Mouse (Mus musculus) frontal cortex, postnatal 14 days (tissue): ENCODE measurements at regions not wholly inside any gene's neighbourhood (a gene's known extent, or its start where the extent isn't known, plus 50 kb on each side); places are given as distances from the start of the nearest gene placed in this dataset.
"Not testable (repeated sequence)": the region's sequence is repeated elsewhere in the genome, so short reads cannot be mapped to it uniquely, and the experiment has no call there.

Source experiments
- DNase-seq, 2 experiments: peaks; one replicate each; pipeline ENCODE4 v3.0.0; 2022; ENCODE audit warnings: low spot score in 2 of 2

DNA sequence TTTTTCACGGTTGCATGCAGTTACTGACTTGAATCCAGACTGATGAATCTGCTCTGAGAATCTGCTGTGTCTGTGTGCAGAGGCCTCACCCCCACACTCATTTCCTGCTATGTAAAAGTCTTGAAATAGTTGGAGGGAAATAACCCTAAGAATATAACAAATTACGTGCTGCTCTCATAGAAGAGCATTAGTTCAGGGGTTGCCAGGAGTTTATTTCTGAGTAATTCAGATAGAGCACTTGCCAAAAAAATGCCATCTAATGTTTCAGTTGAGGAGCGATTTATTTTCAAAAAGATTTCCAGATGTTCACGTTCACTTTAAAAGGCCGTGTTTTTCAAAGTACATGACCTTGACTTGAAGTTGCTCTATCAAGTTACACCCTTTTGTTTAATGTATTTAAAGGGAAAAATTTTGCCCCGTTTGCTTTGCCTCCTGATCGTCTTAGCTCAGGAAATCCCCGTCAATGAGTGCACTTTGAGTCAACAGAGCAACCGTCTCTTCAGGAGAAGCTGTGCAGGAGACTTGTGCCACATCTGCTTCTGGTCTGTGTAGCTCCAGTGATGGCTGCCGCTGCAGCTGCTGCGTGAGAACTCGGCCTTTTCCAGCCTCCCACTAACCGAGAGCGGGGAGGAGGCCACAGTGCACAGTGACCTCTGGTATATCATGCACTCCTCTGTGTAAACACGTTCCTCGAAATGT, 50.9 kb upstream of the Sec61g start:
- DNase-seq, result no peak

DNA sequence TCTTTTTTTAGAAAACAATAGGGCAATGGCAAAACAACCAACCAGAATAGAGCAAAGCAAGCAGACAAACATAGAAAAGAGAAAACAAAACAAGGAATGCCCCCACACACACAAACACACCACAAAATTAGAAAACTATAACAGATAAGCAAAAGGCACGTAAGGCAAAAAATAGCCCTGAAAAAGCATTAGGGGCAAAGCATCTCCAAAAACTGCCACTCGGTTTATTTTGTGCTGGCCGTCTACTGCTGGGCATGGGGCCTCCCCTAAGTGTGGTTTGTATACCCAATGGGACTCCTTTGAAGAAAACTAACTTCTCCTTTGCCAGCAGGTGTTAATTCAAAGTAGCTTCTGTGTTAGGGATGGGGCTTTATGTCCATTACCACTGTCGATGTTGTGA, 53.4 kb upstream of the Sec61g start:
- no peak for DNase-seq

DNA sequence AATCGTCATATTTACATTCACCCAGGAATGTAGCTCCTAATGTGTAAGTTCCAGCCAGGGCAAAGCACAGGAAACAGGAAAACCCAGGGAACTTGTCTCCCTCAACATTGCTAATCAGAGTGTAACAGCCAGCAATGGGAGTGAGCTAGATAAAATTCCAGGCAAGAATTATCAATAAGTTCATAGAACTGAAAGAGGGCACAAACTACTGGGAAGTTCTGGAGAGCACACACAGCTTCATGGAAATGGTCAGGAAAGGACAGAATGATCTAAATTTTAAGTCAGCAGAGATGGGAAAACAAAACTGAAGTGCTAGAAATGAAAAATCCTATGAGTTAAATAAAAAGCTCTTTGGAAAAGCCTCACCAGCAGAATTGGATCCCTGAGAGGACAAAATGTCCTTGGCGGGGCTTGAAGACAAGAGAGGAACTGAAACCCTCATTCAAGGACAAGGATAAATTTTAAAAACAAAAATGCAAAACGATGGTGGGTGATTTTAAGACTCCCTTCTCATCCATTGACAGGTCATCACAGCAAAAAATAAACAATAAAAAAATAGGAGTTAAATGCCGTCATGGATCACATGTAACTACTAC, 80.9 kb upstream of the Sec61g start:
- DNase-seq, result no peak

DNA sequence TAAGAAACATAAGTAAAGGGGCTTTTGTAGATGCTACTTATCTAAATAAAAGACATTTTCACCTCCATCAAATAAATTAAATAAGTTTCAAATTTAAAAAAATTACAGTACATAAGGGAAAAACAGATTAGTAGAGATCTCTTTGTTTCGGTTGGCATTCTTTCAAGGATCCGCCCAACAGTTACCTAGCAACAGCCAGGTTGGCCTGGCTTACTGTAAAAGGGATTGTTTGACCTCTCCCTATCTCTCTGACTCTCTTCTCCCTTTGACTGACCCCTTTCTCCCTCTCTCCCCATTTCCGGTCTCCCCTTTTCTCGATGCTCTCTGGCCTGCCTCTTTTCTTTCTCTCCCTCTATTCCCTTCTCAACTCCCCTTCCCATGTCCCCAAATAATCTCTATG, 82.3 kb upstream of the Sec61g start:
- no peak for DNase-seq

DNA sequence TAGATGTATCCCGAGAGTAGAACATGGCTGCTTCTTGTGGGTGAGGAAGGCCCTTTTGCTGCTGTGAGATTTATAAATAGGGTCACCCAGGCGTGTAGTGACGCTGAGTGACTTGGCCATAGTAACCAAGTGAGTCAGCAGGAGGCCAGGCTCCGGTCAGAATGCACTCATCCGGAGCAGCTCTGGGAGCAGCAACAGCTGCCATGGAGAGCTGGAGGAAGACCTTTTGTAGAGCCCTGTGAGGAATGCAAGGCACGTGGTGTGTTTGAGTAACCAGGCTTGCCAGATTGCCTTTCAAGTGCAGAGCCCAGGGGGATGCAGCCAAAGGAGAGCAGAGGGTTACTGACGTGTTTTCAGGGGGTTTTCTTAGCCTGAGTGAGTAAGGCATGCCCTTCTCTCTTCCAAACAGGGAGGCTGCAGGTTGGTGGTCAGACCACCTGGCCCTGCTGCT, 83.2 kb upstream of the Sec61g start:
- DNase-seq, result peak; percentile 13 to 55

DNA sequence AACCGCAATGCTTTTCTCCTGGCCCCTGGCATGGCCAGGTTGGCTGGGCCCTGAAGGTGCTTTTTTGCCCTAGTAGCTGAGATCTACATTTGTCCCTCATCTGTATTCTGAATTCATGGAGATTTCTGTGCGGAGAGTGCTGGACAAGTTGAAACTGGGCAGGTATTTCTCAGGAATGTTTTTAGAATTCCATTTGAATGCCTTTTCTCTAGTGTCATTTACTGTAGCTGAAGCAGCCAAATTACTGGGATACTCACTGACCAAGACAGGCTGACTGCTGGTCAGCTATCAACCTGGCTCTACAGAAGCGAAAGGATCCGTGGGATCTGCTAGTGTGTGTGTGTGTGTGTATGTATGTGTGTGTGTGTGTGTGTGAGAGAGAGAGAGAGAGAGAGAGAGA, 83.7 kb upstream of the Sec61g start:
- DNase-seq, result no peak

DNA sequence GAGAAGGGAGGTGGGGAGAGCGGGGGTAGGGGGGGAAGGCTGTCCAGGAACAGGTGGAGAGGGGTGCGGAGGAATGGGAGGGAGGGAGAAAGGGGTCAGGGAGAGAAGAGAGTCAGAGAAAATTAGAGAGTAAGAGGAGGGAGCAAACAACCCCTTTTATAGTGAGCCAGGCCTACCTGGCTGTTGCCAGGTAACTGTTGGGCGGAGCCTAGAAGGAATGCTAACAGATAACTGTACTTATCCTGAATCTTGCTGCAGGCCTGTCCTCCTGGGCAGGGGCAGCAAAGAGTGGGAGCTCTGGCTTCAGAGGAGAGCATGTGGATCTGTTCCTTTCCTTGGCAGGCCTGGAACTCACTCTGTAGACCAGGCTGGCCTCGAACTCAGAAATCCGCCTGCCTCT, 84.5 kb upstream of the Sec61g start:
- no peak for DNase-seq

DNA sequence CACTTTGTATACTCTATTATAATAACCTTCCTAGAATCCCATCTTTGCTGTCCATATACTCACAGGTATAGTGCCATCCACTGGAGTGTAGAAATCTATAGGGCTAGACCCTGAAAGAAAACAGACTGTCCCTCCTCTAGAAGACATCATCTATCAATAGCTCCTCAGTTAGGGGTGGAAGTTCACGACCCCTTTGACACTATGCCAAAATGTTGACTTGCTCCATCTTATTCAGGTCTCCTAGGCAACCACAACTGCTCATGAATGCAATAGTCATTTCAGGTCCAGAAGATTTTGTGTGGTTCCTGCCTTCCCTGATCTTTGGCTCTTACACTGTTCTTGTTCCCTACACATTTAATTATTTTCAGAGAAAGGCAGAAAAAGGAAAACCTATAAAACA, 86.5 kb upstream of the Sec61g start:
- DNase-seq, result no peak

DNA sequence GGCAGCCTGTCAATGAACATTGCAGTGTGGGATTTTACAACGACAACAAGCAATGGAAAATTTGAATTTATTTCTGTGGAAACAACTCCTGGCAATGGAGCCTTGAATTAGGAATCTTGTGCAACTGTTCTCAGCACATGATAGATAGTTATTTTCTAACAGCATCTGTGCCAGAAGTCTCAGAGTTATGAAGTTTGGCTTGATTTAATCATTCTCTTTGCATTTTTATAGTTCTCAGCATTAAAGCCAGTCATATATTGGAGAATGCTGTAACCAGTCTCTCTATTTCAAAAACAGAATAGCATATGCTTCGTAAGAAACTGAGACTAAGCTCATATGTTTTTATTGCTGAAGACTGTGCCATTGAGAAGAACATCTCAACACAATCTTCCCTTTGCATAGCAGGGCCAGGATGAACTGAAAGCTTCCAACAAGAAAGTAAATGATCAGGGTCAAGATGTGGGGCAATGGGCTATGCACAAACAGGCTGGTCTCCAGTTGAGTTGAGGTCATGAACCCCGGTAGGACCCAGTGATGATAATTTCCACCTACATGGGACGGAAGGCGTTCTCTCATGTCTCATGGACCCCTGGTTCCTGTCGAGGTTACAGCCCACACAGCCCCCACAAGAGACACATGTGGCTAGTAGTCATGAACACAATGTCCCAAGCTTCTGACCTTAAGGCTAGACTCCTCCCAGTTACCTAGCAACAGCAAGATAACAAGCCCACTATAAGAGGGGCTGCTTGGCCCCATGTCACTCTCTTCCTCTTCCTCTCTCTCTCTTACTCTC, 89.0 kb upstream of the Sec61g start:
- no peak for DNase-seq

DNA sequence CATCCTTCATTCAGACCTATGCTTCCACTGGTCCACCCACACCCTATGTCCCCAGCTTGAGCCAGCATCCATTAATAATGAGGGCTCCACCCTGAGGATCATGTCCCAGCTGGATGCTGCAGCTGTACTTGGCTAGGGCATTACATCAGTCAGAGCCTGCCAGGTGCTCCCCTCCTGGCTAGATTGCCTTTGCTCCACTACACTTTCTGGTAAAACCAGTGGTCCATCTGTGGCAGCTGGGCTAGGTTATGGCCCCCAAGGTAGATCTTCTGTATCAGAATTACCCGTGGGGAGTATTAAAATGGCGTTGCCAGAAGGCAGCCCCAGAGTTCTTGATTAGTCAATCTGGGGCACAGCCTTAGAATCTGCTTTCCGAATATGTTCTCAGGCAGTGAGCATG, 94.7 kb upstream of the Sec61g start:
- no peak for DNase-seq

DNA sequence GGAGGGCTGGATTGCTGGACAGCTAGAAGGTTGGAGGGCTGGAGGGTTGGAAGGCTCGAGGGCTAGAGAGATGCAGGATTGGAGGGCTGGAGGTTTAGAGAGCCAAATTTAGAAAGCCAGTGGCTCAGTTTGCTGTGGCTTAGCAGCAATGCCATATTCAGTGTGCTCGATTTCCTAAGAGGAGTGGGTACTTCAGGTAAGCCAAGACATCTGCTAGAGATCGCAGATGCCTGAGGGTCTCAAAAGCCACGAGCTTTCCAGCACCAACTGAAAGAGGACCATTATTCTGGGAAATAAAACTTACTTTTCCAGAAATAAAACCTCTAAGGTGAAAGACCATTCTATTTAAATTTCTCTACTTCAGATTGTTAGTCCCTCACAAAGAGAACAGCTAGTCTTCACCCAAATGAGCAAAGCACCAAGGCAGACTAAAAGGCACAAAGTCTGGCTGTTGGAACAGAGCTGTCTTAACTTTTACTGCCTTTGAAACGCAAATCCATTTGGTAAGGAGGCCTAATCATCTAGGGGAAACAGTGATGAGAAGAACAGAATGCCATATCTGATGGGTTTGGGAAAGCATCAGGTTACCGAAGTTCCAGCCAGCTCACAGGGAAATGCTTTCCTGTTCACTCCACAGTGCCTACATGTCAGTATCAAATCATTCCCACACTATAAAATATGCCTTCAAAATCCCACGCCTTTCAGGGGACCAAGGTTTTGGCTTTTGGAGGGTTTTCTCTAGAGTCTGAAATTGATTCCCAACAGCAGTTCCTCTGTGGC, 98.3 kb upstream of the Sec61g start:
- DNase-seq, result no peak

DNA sequence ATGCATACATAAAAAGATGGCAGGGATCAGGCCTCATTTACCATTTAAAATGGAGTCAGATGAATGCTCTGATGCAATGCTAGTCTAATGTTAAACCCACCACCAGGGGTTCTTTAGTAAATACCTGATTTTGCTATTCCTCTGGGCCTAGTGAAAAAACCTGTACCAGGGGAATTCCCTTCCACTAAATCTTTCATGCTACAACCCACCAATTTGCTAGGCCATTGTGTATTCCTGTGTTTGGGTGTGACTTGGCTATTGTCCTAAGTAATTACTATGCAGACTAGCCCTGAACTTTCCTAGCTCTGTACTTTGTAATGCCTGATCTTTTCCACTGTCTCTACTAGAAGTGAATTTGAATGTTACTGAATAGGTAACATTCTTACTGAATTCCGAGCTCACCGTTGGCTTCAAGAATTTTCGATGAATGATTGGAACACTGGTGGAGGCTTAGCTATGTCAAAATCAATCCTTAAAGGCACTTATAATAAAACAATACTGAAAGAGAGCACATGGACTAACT, 99.7 kb upstream of the Sec61g start:
- DNase-seq, result not testable (repeated sequence)

DNA sequence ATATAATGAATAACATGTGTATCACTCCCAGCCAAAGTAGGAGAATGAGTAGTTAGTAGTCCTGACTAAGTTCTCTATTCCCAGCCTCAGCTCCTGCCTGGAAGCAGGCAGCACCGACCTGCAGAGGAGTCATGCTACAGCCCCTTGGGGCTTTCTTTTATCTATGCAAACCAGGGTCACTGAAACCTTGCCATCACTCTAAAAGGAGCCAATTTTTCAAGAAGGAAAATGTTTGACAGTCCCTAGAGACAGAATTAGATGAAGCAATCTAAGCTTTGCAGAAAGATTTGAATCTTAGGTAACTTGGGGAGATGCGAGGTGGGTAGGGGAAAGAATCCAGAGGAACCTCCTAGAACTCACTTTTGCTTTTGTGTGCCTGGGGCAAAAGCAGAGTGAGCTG, 103.5 kb upstream of the Sec61g start:
- DNase-seq, result no peak

DNA sequence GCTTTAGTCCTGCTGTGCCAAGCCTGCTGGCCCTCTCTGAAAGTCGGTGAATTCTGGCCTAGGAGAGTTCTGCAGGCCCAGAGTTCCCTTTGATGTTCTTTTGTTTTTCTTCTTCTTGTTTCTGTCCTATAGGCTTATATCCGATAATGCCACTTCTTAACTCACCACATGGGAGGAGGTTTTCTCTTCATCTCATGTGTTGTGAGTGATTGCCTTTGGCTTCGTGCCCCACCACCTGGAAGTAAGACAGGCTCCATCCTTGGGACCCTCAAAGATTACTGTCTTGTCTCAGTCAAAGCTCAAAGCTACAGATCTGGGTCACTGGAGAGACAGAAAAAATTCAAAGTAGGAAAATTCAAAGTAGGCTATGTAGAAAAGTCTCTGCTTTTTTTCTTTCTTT, 104.2 kb upstream of the Sec61g start:
- no peak for DNase-seq

DNA sequence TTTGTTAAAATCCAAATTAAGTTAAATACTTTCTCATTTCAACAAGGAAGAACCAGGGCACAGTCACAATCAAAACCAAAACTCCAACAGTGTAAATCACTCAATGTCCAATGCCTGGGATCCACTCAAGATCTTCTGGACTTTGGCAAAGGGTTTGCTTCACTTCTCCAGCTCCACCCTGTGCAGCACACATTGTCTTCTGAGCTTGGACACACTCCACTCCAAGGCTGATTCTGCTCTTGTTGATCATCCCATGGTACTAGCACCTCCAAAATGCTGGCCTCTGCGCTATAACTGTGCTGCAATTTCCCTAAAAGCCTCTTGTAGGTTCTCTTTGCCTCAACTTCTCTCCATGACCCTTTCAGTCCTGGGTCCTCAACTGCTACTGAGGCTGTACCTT, 111.5 kb upstream of the Sec61g start:
- DNase-seq, result no peak

DNA sequence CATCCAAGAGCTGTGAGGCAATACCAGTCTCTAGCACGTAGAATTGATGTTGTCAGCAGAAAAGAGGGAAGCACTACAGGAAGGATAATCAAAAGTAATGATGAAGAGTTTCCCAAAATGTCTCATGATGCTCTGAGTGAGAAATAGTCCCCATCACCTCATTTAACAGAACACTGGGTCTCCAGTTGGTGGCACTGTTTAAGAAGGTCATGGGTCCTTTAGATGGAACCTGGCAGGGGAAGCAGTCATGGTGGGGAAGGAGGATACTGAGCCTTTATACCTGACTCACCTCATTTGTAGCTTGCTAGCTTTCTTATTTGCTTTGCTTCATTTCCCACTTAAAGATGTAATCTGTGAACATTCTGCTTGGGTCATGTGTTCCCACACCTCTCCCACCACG, 115.4 kb upstream of the Sec61g start:
- no peak for DNase-seq

DNA sequence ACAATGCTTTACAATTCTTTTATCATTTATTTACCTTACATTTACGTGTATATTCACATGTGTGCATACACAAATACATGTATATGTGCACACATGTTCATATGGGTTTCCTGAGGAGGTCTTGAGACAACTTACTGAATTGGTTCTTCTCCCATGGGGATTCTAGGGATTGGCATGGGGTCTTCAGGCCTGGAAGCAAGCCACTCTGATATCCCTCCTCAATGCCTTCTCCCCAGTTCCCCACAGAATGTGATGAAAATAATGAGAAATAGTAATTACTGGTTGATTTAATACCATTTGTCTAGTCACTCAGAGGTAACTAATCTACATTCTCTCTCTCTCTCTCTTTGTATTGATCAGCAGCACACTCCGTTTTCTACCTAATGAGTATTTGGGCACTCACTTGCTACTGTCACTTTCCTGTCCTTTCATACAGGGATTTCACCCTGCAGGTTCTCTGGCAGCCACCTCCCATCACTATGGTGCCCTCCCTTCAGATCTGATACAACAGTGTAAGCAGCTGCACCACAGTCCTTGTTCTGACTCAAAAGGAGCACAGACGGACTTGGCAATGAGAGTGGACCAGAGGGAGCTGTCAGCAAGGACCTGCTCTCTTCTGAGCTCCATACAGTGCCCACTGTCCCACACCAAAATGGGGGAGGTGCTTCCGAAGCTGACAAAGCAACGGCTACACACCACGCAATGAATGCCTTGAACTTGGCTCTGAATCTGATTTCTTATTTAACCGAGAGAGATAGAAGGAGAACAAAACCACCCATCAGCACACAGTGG, 119.2 kb upstream of the Sec61g start:
- DNase-seq, result no peak

DNA sequence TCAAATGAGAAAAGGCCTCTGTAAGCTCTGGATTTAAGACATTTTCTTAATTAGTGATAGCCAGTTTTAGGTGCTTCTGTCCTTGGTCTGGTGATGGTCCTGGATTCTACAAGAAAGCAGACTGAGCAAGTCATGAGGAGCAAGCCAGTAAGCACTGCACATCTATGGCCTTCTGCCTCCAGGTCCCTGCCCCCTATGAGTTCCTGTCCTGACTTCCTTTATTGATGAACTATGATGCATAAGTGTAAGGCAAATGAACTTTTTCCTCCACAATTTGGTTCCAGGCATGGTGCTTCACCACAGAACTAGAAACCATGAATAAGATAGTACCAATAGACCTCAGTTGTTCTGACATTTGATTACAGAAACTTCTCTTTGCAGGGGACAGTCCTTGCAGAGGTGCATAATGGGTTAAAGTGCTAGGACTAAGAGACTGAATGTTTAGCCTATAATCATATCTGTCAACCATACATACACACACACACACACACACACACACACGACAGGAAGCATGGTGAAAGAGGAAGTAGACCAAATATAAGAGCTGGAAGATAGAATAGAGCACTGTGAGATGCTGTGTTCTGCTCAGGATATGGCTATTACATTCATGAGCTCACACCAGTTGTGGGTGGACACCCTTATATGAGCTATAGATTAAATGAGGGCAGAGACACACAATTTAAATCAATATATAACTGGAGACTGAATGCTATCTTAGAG, 121.3 kb upstream of the Sec61g start:
- DNase-seq, result no peak

DNA sequence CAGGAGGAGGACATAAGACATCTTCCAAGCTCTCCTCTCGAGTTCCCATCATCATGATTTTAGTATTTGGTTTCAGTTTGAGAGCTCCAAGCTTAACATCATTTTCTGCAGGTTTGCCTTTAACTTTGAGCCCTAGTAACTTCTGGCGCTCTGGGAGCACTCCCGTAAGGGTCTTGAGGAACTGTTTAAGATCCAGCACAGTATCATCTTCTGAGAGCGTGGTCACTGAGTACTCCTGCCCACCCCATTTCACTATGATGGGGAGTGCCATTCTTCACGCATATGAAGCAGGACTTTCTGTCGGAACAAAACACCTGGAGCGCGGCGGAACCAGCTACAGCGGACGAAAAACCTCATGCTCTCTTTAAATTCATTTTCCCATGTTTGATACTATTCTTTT, 116.2 kb upstream of the Egfr start:
- DNase-seq, result not testable (repeated sequence)

DNA sequence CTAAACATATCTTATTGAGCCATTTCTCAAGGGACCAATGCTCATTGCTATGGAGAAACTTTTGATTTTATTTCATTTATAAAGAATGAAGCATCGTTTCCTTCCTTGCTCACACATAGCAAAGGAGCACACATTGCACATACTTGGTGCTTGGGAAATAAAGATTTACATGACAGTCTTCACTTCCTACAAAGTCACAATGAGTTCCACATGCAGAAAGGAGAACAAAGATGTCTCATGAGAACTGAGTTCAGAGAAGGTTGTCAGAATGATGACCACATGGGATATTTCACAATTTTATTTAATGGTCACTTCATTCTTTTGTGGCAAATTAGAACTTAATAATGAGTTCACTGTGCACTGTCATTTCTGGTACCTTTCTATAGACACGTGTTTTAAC, 114.3 kb upstream of the Egfr start:
- DNase-seq, result no peak

DNA sequence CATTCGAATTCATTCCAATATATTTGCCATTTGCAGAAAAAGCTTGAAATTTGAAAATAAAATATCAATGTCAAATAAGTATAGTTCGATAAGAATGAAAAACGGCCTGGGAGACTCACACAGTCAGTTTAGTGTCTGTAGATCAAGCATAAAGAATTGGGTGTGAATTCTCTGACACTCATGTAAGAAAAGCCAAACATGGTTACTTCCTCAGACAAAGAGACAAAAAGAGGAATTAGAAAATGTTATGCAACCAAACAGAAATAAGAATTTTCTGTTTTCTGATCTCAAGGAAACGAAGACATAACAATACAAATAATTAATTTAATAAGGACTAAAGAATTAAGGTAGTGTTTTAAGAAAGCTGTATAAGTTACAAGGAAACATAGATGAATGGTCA, 113.7 kb upstream of the Egfr start:
- DNase-seq, result no peak
